Mouse (Mus musculus) megakaryocyte-erythroid progenitor cell, adult 5-6 weeks (primary cell): Measurements from ENCODE around the gene Rab27a. TPM values are rescaled to one million over a fixed set of nuclear protein-coding genes. Genes with fewer than 3 reads are reported as not detected.
A peak's percentile ranks its signal among the peaks of the same experiment; 100 is the strongest.
"Not testable (repeated sequence)": the region's sequence is repeated elsewhere in the genome, so short reads cannot be mapped to it uniquely, and the experiment has no call there.

Experiments used
- ATAC-seq: replicated peaks from 2 replicates; pipeline ENCODE4 v1.8.0; 2016; ENCODE audit warnings: mild to moderate bottlenecking, inconsistent platforms; ENCODE audit not compliant: severe bottlenecking, poor library complexity, low FRiP score, low TSS enrichment
- total RNA-seq, 2 experiments: library from RNA; stranded (forward) in 1 of 2; stranded (reverse) in 1 of 2; fragments of 200-1000, 215-1000 nt in 1 of 2; fragments of >200 nt in 1 of 2; fragmentation: Nextera tagmentation in 1 of 2; gene quantifications; 2 replicates each; pipeline ENCODE4 v1.2.3; 2014 to 2017

The Rab27a gene
- total RNA-seq, 2 experiments from 2014 or later: 7.6 to 9.8 TPM

GRCm38 (mm10) chr9:73040080-73040479, 4.6 kb upstream of the Rab27a start, which contains the start of gene Pigb:
Pigb (minus strand) TSS chr9:73040378.
- ATAC-seq: no peak

- ATAC-seq: no peak
Observed at GRCm38 (mm10) chr9:73045204-73045603, 550 bp downstream of the Rab27a start.

- ATAC-seq: no peak
Observed at GRCm38 (mm10) chr9:73045711-73046110, 1.1 kb downstream of the Rab27a start.

- ATAC-seq: no peak
Observed at GRCm38 (mm10) chr9:73047906-73048305, 3.3 kb downstream of the Rab27a start.

GRCm38 (mm10) chr9:73048927-73049326, 4.3 kb downstream of the Rab27a start:
- no peak for ATAC-seq

GRCm38 (mm10) chr9:73049833-73050232, 5.2 kb downstream of the Rab27a start:
- ATAC-seq: no peak

GRCm38 (mm10) chr9:73050606-73051005, 6.0 kb downstream of the Rab27a start:
- ATAC-seq: no peak

- ATAC-seq: no peak
Observed at GRCm38 (mm10) chr9:73055441-73055911, 10.8 kb downstream of the Rab27a start.

GRCm38 (mm10) chr9:73059224-73059623, 14.6 kb downstream of the Rab27a start:
- no peak for ATAC-seq

GRCm38 (mm10) chr9:73063621-73064290, 19.1 kb downstream of the Rab27a start:
- no peak for ATAC-seq

- ATAC-seq: no peak
Observed at GRCm38 (mm10) chr9:73067086-73067485, 22.4 kb downstream of the Rab27a start.

GRCm38 (mm10) chr9:73068230-73068679, 23.6 kb downstream of the Rab27a start:
- peak; percentile 66 for ATAC-seq

- ATAC-seq: no peak
Observed at GRCm38 (mm10) chr9:73068688-73069087, 24.0 kb downstream of the Rab27a start.

- no peak; the same call in 1 of the 2 replicates for ATAC-seq
Observed at GRCm38 (mm10) chr9:73070971-73071659, 26.5 kb downstream of the Rab27a start.

- ATAC-seq: peak; percentile 71
Observed at GRCm38 (mm10) chr9:73072426-73072825, 27.8 kb downstream of the Rab27a start.

- no peak for ATAC-seq
Observed at GRCm38 (mm10) chr9:73073169-73073568, 28.5 kb downstream of the Rab27a start.

- not testable (repeated sequence) for ATAC-seq
Observed at GRCm38 (mm10) chr9:73079349-73079748, 34.7 kb downstream of the Rab27a start.

GRCm38 (mm10) chr9:73079801-73080325, 35.2 kb downstream of the Rab27a start:
- ATAC-seq: no peak

- no peak for ATAC-seq
Observed at GRCm38 (mm10) chr9:73082291-73083000, 37.8 kb downstream of the Rab27a start.

- no peak for ATAC-seq
Observed at GRCm38 (mm10) chr9:73083956-73084355, 39.3 kb downstream of the Rab27a start.
